Mouse (Mus musculus) olfactory bulb, adult 2 months (tissue): Measurements from ENCODE around the gene Helt. TPM values are rescaled to one million over a fixed set of nuclear protein-coding genes. Genes with fewer than 3 reads are reported as not detected.

Experiments
- H3K27ac ChIP-seq: fragments of 200-500 bp; 2 replicates; pipeline ENCODE4 v1.5.1; 2012; ENCODE audit warnings: low read depth, low read length; ENCODE audit not compliant: insufficient read depth
- H3K4me1 ChIP-seq: fragments of 200-500 bp; 2 replicates; pipeline ENCODE4 v1.6.1; 2012; ENCODE audit warnings: low read length; ENCODE audit not compliant: control insufficient read depth, insufficient read depth
- H3K4me3 ChIP-seq: fragments of 200-500 bp; 2 replicates; pipeline ENCODE4 v1.5.1; 2012; ENCODE audit warnings: mild to moderate bottlenecking, low read depth, low read length, moderate library complexity; ENCODE audit not compliant: insufficient read depth
- CTCF ChIP-seq: fragments of 200-500 bp; IDR thresholded peaks from 2 replicates; pipeline ENCODE4 v1.5.1; 2012; ENCODE audit warnings: low read depth, mild to moderate bottlenecking, low read length, moderate library complexity; ENCODE audit not compliant: insufficient read depth
- POLR2A ChIP-seq: fragments of 200-500 bp; IDR thresholded peaks from 2 replicates; pipeline ENCODE4 v1.6.1; 2012; ENCODE audit warnings: mild to moderate bottlenecking, low read depth, low read length, moderate library complexity; ENCODE audit not compliant: insufficient read depth
- WGBS: fragments of 180-500 bp; shearing (Covaris S2); methylation state at CpG from one replicate; pipeline ENCODE4 v1.1.7; 2018; 5-methylcytosine and 5-hydroxymethylcytosine counted together
- polyA plus RNA-seq: library from polyadenylated mRNA; stranded (reverse); fragments of >200 nt; gene quantifications from 2 replicates; pipeline ENCODE4 v1.2.4, GENCODE M21; 2012; ENCODE audit warnings: low replicate concordance; ENCODE audit not compliant: missing spikeins, insufficient read depth, insufficient read length

Helt gene
- polyA plus RNA-seq, 1 experiment, result not detected

DNA sequence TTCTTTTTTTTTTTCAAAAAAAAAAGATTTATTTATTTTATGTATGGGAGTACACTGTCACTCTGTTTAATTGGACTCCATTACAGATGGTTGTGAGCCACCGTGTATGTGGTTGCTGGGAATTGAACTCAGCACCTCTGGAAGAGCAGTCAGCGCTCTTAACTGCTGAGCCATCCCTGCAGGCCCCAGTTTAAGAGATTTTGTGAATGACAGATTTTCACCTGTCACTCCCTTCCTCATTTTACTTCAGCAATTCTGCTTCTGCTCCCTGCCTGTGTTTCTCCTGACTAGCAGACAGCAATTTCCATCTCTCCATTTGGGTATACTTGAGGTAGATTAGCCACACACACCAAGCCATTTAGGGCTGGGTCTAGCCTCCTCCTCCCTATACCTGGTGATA is 13.7 kb upstream of the Helt start:
- TF ChIP-seq CTCF (no peak), POLR2A (no peak)
- Histone ChIP-seq H3K4me1 (no peaks in the 10 kb centered on the region), H3K4me3 (no peak overlapping the region), H3K27ac (no peak overlapping the region)
- 95% methylated on average over 2 of the region's 2 CpGs for WGBS

DNA sequence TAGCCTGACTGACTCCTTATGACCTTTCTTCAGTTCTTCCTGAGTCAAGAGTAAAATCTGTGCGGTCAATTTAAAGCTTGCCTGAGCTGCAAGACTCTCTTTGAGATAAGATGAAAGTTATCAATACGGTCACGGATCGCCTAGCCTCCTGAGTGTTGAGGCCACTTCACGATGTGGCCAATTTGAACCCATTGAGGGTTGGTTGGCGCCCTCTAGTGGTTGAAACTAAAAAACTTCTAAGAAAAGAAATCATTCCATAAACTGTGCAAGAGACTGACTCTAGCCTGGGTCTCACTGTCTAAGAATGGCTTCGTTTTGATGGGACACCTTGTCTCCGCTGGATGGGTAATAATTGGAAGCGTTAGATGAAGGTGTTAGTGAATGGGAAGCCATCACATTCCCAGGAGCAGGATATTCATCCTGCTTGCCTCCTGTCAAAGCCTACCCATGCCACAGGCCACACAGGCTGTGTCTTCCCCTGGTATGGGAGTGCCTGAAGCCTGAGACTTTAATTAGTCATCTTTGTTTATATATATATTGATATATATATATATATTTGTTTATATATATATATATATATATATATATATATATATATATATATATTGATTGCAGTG is 11.4 kb upstream of the Helt start:
- H3K4me3 ChIP-seq, result no peak overlapping the region
- WGBS, result 9% methylated on average over 9 of the region's 9 CpGs
- H3K4me1 ChIP-seq, result no peaks in the 10 kb centered on the region
- TF ChIP-seq CTCF (no peak), POLR2A (no peak)
- H3K27ac ChIP-seq, result no peak overlapping the region

DNA sequence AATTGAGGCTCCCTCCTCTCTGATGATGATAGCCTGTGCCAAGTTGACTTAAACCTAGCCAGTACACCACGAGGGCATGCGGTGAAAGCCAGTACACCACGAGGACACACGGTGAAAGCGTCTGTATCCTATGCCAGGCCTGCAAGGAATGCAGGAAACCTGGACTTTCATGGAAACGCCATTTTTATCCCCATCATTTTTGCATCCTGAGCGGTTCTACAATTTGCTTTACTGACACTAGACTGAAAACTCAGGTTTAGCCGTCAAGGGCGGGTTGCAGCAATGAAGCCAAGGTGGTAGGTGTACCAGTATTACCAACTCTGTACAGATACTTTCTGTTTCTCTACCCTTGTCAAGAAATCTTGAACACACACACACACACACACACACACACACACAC is 7.7 kb upstream of the Helt start:
- WGBS, result 95% methylated on average over 9 of the region's 9 CpGs
- Histone ChIP-seq H3K4me3 (no peak overlapping the region), H3K27ac (no peak overlapping the region), H3K4me1 (no peaks in the 10 kb centered on the region)
- no peak for TF ChIP-seq POLR2A
- no peak for TF ChIP-seq CTCF

DNA sequence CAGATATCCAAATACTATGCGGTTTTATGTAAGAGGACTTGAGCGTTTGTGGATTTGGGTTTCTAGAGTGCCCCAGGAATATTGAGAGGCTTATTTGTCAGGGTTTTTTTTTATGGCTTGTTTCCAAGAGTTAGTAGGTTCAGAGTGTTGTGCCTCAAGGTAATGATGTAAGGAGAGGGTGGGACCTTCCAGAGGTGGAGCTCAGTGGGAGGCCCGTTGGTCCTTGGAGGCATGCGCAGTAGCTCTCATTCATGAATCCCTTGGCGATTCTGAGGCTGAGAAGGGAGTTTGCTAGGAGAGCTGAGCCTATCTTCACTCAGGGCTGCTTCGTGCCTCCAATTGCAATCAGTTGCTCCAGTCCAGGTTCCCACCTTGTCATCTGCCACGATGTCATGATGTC is 4.4 kb upstream of the Helt start:
- TF ChIP-seq POLR2A (no peak), CTCF (no peak)
- WGBS, result 58% methylated on average over 7 of the region's 7 CpGs
- Histone ChIP-seq H3K4me3 (no peak overlapping the region), H3K27ac (no peak overlapping the region), H3K4me1 (peaks cover 8% of the 10 kb centered on the region; the same call in 1 of the 2 replicates)

DNA sequence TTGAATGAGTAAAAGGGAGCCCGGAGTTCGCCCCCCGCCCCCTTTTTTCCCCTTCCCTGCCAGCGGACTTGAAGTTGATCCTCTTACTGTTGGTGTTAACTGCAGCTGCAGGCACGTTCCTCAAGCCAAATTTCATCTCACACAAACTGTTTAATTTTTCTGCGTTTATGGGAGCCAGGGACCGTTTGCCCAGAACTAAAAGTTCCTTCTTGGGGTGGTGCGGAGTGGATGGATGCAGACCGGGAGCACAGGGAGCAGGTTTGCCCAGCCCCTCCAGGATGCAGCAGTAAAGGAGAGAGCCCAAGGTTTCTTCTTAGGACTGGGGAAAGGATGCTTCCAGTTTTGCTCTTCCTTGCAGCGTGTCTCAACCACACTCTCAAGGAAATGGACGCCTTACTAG is 2.1 kb upstream of the Helt start:
- TF ChIP-seq CTCF (no peak), POLR2A (no peak)
- Histone ChIP-seq H3K4me1 (peaks cover 21% of the 10 kb centered on the region; the same call in 1 of the 2 replicates), H3K27ac (no peak overlapping the region), H3K4me3 (no peak overlapping the region)
- WGBS, result 2% methylated on average over 11 of the region's 11 CpGs

DNA sequence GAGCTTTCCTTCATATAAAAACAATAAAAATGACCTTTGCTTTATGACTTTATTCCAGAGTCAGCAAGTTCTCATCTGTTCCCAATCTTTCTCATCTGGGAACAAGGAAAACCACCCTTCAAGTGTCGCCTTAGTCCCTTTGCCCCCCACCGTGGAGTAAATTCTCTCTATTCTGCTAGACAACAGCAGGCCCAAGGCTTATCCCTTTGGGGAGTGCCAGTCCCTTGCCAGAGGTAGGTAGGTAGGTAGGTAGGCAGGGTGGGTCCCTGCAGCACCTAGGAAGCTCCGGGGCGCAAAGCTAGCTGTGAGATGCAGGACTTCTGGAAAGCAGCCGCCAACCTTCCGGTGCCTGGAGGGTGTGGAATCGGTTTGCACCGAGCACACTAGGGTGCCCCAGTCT is 1.5 kb upstream of the Helt start:
- Histone ChIP-seq H3K4me1 (peaks cover 21% of the 10 kb centered on the region; the same call in 1 of the 2 replicates), H3K4me3 (no peak overlapping the region), H3K27ac (no peak overlapping the region)
- 7% methylated on average over 8 of the region's 8 CpGs for WGBS
- TF ChIP-seq CTCF (no peak), POLR2A (no peak)

DNA sequence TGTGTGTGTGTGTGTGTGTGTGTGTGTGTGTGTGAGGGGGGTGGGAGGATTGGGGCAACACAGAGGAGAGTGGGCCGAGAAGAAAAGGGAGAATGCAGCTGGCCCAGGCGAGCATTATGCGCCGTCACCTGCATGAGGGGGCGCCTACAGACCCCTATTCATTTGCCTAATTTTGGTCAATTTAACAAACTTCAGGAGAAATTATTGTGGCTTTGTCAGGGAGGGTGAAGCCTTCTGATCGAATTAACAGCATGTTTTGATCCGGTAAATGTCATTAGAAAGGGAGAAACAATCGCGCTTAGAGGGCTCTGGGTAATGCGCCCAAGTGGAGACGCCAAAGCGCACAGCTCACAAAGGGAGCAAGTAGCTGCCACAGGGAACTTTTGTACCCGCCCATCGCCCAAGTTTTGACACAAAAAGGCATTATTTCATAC is 647 bp upstream of the Helt start:
- TF ChIP-seq POLR2A (no peak), CTCF (no peak)
- 1% methylated on average over 14 of the region's 14 CpGs for WGBS

DNA sequence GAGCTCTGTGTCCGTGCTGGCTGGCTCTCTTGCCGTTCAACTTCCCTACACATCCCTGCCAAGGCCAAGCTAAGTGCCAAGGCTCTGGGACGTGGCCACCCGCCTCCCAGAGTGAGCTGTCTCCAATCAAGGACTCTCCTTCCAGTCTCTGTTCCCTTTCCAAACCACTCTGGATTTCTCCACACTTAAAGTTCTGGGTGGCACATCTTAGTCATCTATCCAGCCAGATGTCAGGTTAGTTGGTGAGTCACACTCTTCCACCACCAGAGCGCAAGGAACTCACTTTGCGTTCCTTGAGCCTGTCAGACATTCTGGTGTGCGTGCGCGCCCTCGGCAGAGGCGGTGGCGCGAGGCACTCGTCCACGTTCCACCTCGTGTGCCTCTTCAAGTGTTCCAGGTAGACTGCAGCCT is 725 bp downstream of the Helt start:
- WGBS, result under 1% methylated on average over 16 of the region's 16 CpGs
- Histone ChIP-seq H3K27ac (no peak overlapping the region), H3K4me3 (no peak overlapping the region), H3K4me1 (peaks cover 21% of the 10 kb centered on the region; the same call in 1 of the 2 replicates)
- no peak for TF ChIP-seq CTCF
- TF ChIP-seq POLR2A, result no peak

More for the DNA sequence above, 647 bp upstream of the Helt start:
- H3K27ac ChIP-seq, result no peak overlapping the region
- H3K4me3 ChIP-seq, result no peak overlapping the region
- peaks cover 21% of the 10 kb centered on the region; the same call in 1 of the 2 replicates for H3K4me1 ChIP-seq

DNA sequence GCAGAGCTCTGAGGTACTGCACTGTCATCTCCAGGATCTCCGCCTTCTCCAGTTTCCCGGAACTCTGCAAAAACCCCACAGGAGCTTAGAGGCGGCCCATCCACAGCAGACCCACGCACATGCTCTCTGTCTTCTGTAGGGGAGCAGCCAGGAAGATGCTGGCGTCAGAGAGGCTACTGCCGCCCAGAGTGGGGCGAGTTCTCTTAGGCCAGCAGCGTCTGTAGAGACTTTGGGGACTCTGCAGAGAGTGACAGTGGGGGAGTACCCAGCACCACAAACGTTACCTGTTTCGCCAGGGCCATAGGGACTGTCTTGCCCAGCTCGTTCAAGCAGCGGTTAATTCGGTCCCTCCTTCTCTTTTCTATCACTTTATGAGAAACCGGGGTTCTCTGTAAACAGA is 1.3 kb downstream of the Helt start:
- TF ChIP-seq POLR2A (no peak), CTCF (no peak)
- 1% methylated on average over 14 of the region's 14 CpGs for WGBS
- Histone ChIP-seq H3K4me1 (peaks cover 21% of the 10 kb centered on the region; the same call in 1 of the 2 replicates), H3K27ac (no peak overlapping the region), H3K4me3 (no peak overlapping the region)
